In the genomic region with DNA sequence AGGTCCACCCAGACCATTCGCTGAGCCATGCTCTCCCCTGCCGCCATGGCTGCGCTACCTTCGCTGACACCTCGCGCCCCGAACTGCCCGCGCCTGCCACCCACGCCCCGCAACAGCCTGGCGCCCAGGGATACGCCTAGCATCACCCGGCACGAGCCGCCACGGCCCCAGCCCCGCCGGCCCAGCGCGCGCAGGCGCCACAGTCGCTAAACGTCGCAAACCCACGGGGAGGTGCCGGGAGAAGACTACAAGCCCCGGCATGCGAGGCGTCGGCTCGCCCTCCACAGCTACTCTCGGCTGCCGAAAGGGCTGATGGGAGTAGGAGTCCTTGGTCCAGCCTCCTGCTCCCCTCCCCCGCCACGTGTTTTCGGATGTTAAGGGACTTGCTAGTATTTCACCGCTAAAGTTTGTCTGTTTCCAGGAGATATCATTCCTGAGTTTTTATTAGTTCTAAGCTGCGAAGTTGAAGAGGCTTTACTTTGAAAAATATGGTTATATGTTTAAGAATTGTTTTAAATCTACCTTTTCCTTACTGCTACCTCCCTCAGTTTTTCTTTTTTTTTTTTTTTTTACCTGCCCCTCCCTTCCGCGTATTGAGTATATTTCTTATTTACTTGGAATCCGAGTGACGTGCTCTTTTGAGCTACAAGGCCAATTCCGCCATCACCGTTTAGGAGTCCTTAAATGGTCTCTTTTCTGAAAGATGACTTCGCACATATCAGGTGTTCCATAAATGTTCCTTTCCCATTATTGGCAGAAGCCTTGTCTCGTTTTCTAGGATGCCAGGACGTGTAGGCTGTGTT, we compare ENCODE assay signal across 8 mouse cellular contexts. TPM values are rescaled to one million over a fixed set of nuclear protein-coding genes. Genes with fewer than 3 reads are reported as not detected.
A peak's percentile ranks its signal among the peaks of the same experiment; 100 is the strongest.
DNase-seq lines count a peak whose midpoint lies in the region; ATAC-seq and TF ChIP-seq lines count a peak whose summit lies in the region.

A gene (minus strand): TSS at position 213 of the 803 bp plus-strand sequence.

- peak within 1 kb of the TSS; percentile 92 for H3K9ac ChIP-seq in ES-E14 (ENCODE audit: insufficient read depth, low read depth, low read length, poor library complexity, severe bottlenecking)
- peak within 1 kb of the TSS; percentile 69 for H3K9ac ChIP-seq in forebrain, embryonic 15.5 days (replicated peaks)

- no peak for TF ChIP-seq CTCF in lung, adult 2 months (IDR thresholded peaks at IDR 0.05; ENCODE audit: insufficient read depth, low read length)

- H3K27ac ChIP-seq in ES-E14 (ENCODE audit: insufficient read depth, low read depth, low read length, poor library complexity, severe bottlenecking): no peak within 1 kb of the TSS; the same call in 1 of the 2 replicates
- H3K27ac ChIP-seq in forebrain, embryonic 15.5 days (replicated peaks): no peak within 1 kb of the TSS

- no peaks in the 10 kb centered on the region; the same call in 1 of the 2 replicates for H3K36me3 ChIP-seq in ES-E14 (ENCODE audit: control insufficient read depth, insufficient read depth, low read length, poor library complexity, severe bottlenecking)
- peaks cover 4% of the 10 kb centered on the region; the same call in 1 of the 2 replicates for H3K36me3 ChIP-seq in forebrain, embryonic 15.5 days

- in situ Hi-C loops in ES-E14 (cut with MboI; ENCODE audit: low sequenced_read_pairs in 2 of 2, unreplicated experiment in 2 of 2): no loop called here

- peak; percentile 100 for ATAC-seq in forebrain, embryonic 15.5 days (replicated peaks)
- peak; percentile 100 for ATAC-seq in neutrophil, adult 5-6 weeks (ENCODE audit: extremely low read depth, insufficient number of reproducible peaks, low FRiP score, poor library complexity, severe bottlenecking)

- H3K4me2 ChIP-seq in forebrain, embryonic 15.5 days (replicated peaks): peak within 1 kb of the TSS; percentile 78

- TF ChIP-seq POLR2A in lung, adult 2 months (IDR thresholded peaks at IDR 0.05; ENCODE audit: borderline replicate concordance, extremely low read depth, low read depth, low read length): peak; percentile 61; the same call in 1 of the 2 replicates

- DNase-seq in ES-E14 (ENCODE audit: low read depth, low spot score): peak; percentile 83
- DNase-seq in cerebellum, adult 11-12 months: peak; percentile 94
- DNase-seq in heart, postnatal 25 days (ENCODE audit: low spot score): peak; percentile 90
- DNase-seq in layer of hippocampus, adult 18-20 months (ENCODE audit: low spot score in 2 of 2): peak; percentile 95 to 97
- DNase-seq in lung, adult 2 months: peak; percentile 89
- peak; percentile 92 to 93 for DNase-seq in thymus, adult 18-20 months

- peak within 1 kb of the TSS; percentile 80 to 97 for H3K4me3 ChIP-seq in ES-E14 (ENCODE audit: insufficient read depth in 1 of 2, low read depth in 1 of 2, low read length in 2 of 2, poor library complexity in 1 of 2, severe bottlenecking in 1 of 2)
- peak within 1 kb of the TSS; percentile 89 for H3K4me3 ChIP-seq in forebrain, embryonic 15.5 days
- H3K4me3 ChIP-seq in lung, adult 2 months (replicated peaks; ENCODE audit: extremely low read depth, low read depth, low read length): peak within 1 kb of the TSS; percentile 90

- 0 out of 4 replicates have a peak, but pooled peaks cover 0 to 2% of the 10 kb centered on the region in 2 experiments for H3K4me1 ChIP-seq in ES-E14 (ENCODE audit: control insufficient read depth in 2 of 2, insufficient read depth in 2 of 2, low read length in 2 of 2, poor library complexity in 1 of 2)
- peaks cover 14% of the 10 kb centered on the region for H3K4me1 ChIP-seq in forebrain, embryonic 15.5 days
- peaks cover 2% of the 10 kb centered on the region; the same call in 1 of the 2 replicates for H3K4me1 ChIP-seq in lung, adult 2 months (ENCODE audit: control insufficient read depth, insufficient read depth, low read length)

- WGBS in forebrain, embryonic 15.5 days: 1% methylated on average over 49 of the region's 49 CpGs
- WGBS in lung, adult 2 months: 1% methylated on average over 49 of the region's 49 CpGs

- intact Hi-C loops in heart, postnatal 25 days (cut with DNase I): loop anchor here (2.0 kb wide), 1 partner anchor 14 kb away; a partner anchor contains a TSS

- H3K27me3 ChIP-seq in forebrain, embryonic 15.5 days: no peaks in the 10 kb centered on the region

- no peaks in the 10 kb centered on the region for H3K9me3 ChIP-seq in ES-E14 (ENCODE audit: control insufficient read depth, insufficient read depth, low read depth, low read length)
- no peaks in the 10 kb centered on the region for H3K9me3 ChIP-seq in forebrain, embryonic 15.5 days

TF ChIP-seq in ES-E14, 5 proteins besides CTCF, POLR2A, EP300 and RAD21:
- TF ChIP-seq MAFK (IDR thresholded peaks at IDR 0.05; ENCODE audit: insufficient read depth, low read depth, low read length) (no peak), ZC3H11A (IDR thresholded peaks at IDR 0.05; ENCODE audit: borderline replicate concordance, low read depth, low read length) (no peak), CHD2 (IDR thresholded peaks at IDR 0.05; ENCODE audit: low read depth, low read length) (no peak; the same call in none of the 2 replicates), ZNF384 (IDR thresholded peaks at IDR 0.05; ENCODE audit: low read depth, low read length) (peak; percentile 62; the same call in 1 of the 2 replicates), HCFC1 (IDR thresholded peaks at IDR 0.05; ENCODE audit: borderline replicate concordance, insufficient read depth, low read length) (peak; percentile 99)

RNA-seq across cellular contexts. Expression of the gene that starts here (rescaled TPM):
- total RNA-seq in ES-E14 (2012; rRNA removed): 55.5 and 64.7 TPM in 2 replicates
- polyA plus RNA-seq in forebrain, embryonic 15.5 days (2015; fragmentation: Nextera tagmentation; extraction: Ambion mirVana): 100 and 115 TPM in 2 replicates
- total RNA-seq in heart, postnatal 25 days (2021): 10 to 100 TPM; 64.7 to 67.1 TPM
- 100 to 1,000 TPM in 1 of 2 experiments, 10 to 100 TPM in 1; 95.5 to 100 TPM for total RNA-seq in layer of hippocampus, adult 18-20 months (2021)
- polyA plus RNA-seq in lung, adult 2 months (2012; rRNA removed): 64.0 and 77.6 TPM in 2 replicates
- total RNA-seq in neutrophil, adult 5-6 weeks (2017): 44.6 and 51.6 TPM in 2 replicates
